Mouse (Mus musculus): ENCODE data around the gene Gng3.

GRCm38 (mm10) chr19:8822696-8823095, 16.3 kb downstream of the Gng3 start:
- TF ChIP-seq GATA1 (IDR thresholded peaks at IDR 0.05; ENCODE audit: borderline replicate concordance, low read length) (no peak), FLI1 (IDR thresholded peaks at IDR 0.05; ENCODE audit: low read length) (no peak)
